Mouse (Mus musculus) intestine, postnatal 0 days (tissue): Measurements from ENCODE around the gene Pecam1. TPM values are rescaled to one million over a fixed set of nuclear protein-coding genes. Genes with fewer than 3 reads are reported as not detected.
A peak's percentile ranks its signal among the peaks of the same experiment; 100 is the strongest.

Experiments
- ATAC-seq: fragments of 200-750 bp; cut with Nextera tagmentation; 2 replicates; pipeline ENCODE4 v1.8.0; 2017; ENCODE audit warnings: mild to moderate bottlenecking, moderate TSS enrichment, moderate library complexity
- H3K27ac ChIP-seq: fragments of 300-500 bp; sonication (generic); 2 replicates; pipeline ENCODE4 v1.5.1; 2014; ENCODE audit warnings: mild to moderate bottlenecking, low read depth, low read length, moderate library complexity
- H3K27me3 ChIP-seq: fragments of 300-500 bp; sonication (generic); replicated peaks from 2 replicates; pipeline ENCODE4 v1.6.1; 2014; ENCODE audit warnings: low read length, mixed read lengths; ENCODE audit not compliant: control insufficient read depth, insufficient read depth
- H3K36me3 ChIP-seq: fragments of 300-500 bp; sonication (generic); 2 replicates; pipeline ENCODE4 v1.6.1; 2014; ENCODE audit warnings: mild to moderate bottlenecking, moderate library complexity; ENCODE audit not compliant: control insufficient read depth, insufficient read depth
- H3K4me1 ChIP-seq: fragments of 300-500 bp; sonication (generic); replicated peaks from 2 replicates; pipeline ENCODE4 v1.6.1; 2014; ENCODE audit warnings: antibody characterized with exemption, low read length, mixed read lengths; ENCODE audit not compliant: control insufficient read depth, insufficient read depth
- H3K4me2 ChIP-seq: fragments of 300-500 bp; sonication (generic); replicated peaks from 2 replicates; pipeline ENCODE4 v1.6.1; 2014; ENCODE audit warnings: low read depth, mild to moderate bottlenecking, moderate library complexity
- H3K4me3 ChIP-seq: fragments of 300-500 bp; sonication (generic); 2 replicates; pipeline ENCODE4 v1.5.1; 2014; ENCODE audit warnings: low read depth, low read length
- H3K9ac ChIP-seq: fragments of 300-500 bp; sonication (generic); 2 replicates; pipeline ENCODE4 v1.6.1; 2014; ENCODE audit warnings: mild to moderate bottlenecking, low read depth, low read length
- H3K9me3 ChIP-seq: fragments of 300-500 bp; sonication (generic); 2 replicates; pipeline ENCODE4 v1.6.1; 2016; ENCODE audit warnings: mixed run types; ENCODE audit not compliant: control insufficient read depth
- CTCF ChIP-seq: sonication (generic); IDR thresholded peaks from 2 replicates; pipeline ENCODE4 v1.5.1; 2016; ENCODE audit warnings: low read depth, mild to moderate bottlenecking, control low read depth, antibody characterized with exemption, moderate library complexity
- WGBS: fragments of 180-500 bp; shearing (Covaris S2); extraction: QIAGEN DNeasy Blood & Tissue Kit; methylation state at CpG from one replicate; pipeline ENCODE4 v1.1.7; 2014; 5-methylcytosine and 5-hydroxymethylcytosine counted together
- polyA plus RNA-seq: library from polyadenylated mRNA; unstranded; fragments of >200 nt; fragmentation: Nextera tagmentation; extraction: Ambion mirVana; gene quantifications from 2 replicates; pipeline ENCODE4 v1.2.1, GENCODE M21; 2015

The Pecam1 gene
- polyA plus RNA-seq, 1 experiment from 2014 or later: 26.1 TPM

- peak overlapping the region; percentile 46; the same call in 1 of the 2 replicates for H3K27ac ChIP-seq
- H3K27me3 ChIP-seq: no peaks in the 10 kb centered on the region
- no peaks in the 10 kb centered on the region for H3K9me3 ChIP-seq
- 46% methylated on average over 4 of the region's 4 CpGs for whole genome bisulfite sequencing
- no peak overlapping the region for H3K9ac ChIP-seq
- ATAC-seq: peak; percentile 56
- peak overlapping the region; percentile 77; the same call in 1 of the 2 replicates for H3K4me2 ChIP-seq
- H3K4me3 ChIP-seq: 0 out of 2 replicates have a peak overlapping the region, but pooled peaks have one; percentile 55
- peaks cover 49% of the 10 kb centered on the region for H3K36me3 ChIP-seq
- TF ChIP-seq CTCF: no peak
- H3K4me1 ChIP-seq: no peaks in the 10 kb centered on the region
Measured at GRCm38 (mm10) chr11:106776960-106777359, 26.5 kb upstream of the Pecam1 start.

- Histone ChIP-seq H3K4me3 (no peak overlapping the region), H3K27ac (no peak overlapping the region), H3K27me3 (no peaks in the 10 kb centered on the region), H3K36me3 (peaks cover 75% of the 10 kb centered on the region), H3K4me1 (no peaks in the 10 kb centered on the region), H3K9ac (no peak overlapping the region), H3K4me2 (no peak overlapping the region), H3K9me3 (no peaks in the 10 kb centered on the region)
- WGBS: 93% methylated on average over 9 of the region's 9 CpGs
- no peak for TF ChIP-seq CTCF
- no peak for ATAC-seq
Measured at GRCm38 (mm10) chr11:106773061-106773460, 22.6 kb upstream of the Pecam1 start.

GRCm38 (mm10) chr11:106770195-106770974, 20.0 kb upstream of the Pecam1 start:
- H3K36me3 ChIP-seq: peaks cover 87% of the 10 kb centered on the region
- no peaks in the 10 kb centered on the region for H3K9me3 ChIP-seq
- no peak overlapping the region for H3K4me2 ChIP-seq
- 83% methylated on average over 9 of the region's 9 CpGs for WGBS
- H3K27me3 ChIP-seq: no peaks in the 10 kb centered on the region
- no peak overlapping the region for H3K9ac ChIP-seq
- no peak for ATAC-seq
- TF ChIP-seq CTCF: peak; percentile 72
- H3K4me1 ChIP-seq: no peaks in the 10 kb centered on the region
- no peak overlapping the region for H3K27ac ChIP-seq
- no peak overlapping the region for H3K4me3 ChIP-seq

GRCm38 (mm10) chr11:106767516-106767915, 17.1 kb upstream of the Pecam1 start:
- Histone ChIP-seq H3K27ac (no peak overlapping the region), H3K36me3 (peaks cover 60% of the 10 kb centered on the region), H3K9me3 (no peaks in the 10 kb centered on the region), H3K4me3 (no peak overlapping the region), H3K4me2 (no peak overlapping the region), H3K27me3 (no peaks in the 10 kb centered on the region), H3K4me1 (no peaks in the 10 kb centered on the region), H3K9ac (no peak overlapping the region)
- no peak for ATAC-seq
- TF ChIP-seq CTCF: 0 out of 2 replicates have a peak, but pooled peaks have one; percentile 35
- WGBS: 92% methylated on average over 4 of the region's 4 CpGs

GRCm38 (mm10) chr11:106766611-106767162, 16.3 kb upstream of the Pecam1 start:
- Histone ChIP-seq H3K27ac (no peak overlapping the region), H3K4me2 (no peak overlapping the region), H3K4me3 (no peak overlapping the region), H3K9me3 (no peaks in the 10 kb centered on the region), H3K27me3 (no peaks in the 10 kb centered on the region), H3K36me3 (peaks cover 52% of the 10 kb centered on the region), H3K9ac (no peak overlapping the region), H3K4me1 (peaks cover 6% of the 10 kb centered on the region; the same call in 1 of the 2 replicates)
- 91% methylated on average over 4 of the region's 4 CpGs for WGBS
- TF ChIP-seq CTCF: no peak
- ATAC-seq: no peak

- Histone ChIP-seq H3K9me3 (no peaks in the 10 kb centered on the region), H3K27ac (peak overlapping the region; percentile 62; the same call in 1 of the 2 replicates), H3K4me3 (no peak overlapping the region), H3K36me3 (peaks cover 20% of the 10 kb centered on the region), H3K4me2 (no peak overlapping the region), H3K9ac (no peak overlapping the region), H3K27me3 (no peaks in the 10 kb centered on the region), H3K4me1 (peaks cover 8% of the 10 kb centered on the region; the same call in 1 of the 2 replicates)
- no peak for TF ChIP-seq CTCF
- no peak for ATAC-seq
- 74% methylated on average over 9 of the region's 9 CpGs for WGBS
Measured at GRCm38 (mm10) chr11:106762800-106763185, 12.4 kb upstream of the Pecam1 start.
